Mouse (Mus musculus) monocyte, adult 2 months (primary cell): ENCODE results near the gene Naa20.
"Not testable (repeated sequence)": the region's sequence is repeated elsewhere in the genome, so short reads cannot be mapped to it uniquely, and the experiment has no call there.

ENCODE experiments used
- DNase-seq, 2 experiments: peaks; one replicate each; pipeline ENCODE4 v3.0.0; 2022; ENCODE audit warnings: low spot score in 2 of 2, low read depth in 1 of 2

The Naa20 gene

DNA sequence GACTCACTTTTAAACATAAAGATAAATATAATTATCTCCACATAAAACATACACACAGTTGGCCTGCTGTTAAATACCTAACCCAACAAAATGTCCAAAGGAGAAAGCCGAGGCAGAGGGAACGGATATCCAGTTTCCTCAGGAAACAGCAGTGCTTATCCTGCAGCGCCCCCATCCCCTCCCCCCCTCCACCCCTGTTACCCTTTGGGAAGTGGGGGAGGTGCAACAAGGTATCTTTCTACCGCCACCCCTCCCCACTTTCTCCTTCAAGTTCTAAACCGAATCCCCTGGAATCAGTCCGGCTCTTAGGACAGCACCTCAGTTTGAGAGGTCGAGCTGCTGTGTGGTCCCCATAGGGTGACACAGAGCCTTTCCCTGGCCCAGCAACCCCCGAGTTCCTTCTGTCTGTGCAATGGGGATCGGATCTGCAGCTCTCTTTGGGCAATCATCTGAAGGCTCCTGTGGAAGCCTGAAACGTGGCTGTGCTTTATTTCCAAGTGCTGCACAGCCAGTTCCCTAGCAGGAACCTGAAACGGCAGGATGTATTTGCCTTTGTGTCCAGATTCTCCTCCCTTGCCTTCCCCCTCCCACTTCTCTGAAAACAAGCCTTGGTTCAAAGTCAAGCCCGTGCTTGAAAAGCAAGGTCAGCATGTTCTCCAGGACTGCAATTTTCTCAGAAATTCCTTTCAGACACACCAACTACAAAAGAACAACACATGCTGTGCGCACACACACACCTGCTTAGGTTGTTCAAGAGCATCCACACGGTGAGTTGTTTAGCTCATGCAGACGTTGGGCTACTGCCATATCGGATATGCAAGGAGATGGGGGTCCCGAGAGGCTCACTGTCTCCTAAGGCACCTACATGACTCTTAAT, 17.6 kb upstream of the Naa20 start:
- no peak for DNase-seq

DNA sequence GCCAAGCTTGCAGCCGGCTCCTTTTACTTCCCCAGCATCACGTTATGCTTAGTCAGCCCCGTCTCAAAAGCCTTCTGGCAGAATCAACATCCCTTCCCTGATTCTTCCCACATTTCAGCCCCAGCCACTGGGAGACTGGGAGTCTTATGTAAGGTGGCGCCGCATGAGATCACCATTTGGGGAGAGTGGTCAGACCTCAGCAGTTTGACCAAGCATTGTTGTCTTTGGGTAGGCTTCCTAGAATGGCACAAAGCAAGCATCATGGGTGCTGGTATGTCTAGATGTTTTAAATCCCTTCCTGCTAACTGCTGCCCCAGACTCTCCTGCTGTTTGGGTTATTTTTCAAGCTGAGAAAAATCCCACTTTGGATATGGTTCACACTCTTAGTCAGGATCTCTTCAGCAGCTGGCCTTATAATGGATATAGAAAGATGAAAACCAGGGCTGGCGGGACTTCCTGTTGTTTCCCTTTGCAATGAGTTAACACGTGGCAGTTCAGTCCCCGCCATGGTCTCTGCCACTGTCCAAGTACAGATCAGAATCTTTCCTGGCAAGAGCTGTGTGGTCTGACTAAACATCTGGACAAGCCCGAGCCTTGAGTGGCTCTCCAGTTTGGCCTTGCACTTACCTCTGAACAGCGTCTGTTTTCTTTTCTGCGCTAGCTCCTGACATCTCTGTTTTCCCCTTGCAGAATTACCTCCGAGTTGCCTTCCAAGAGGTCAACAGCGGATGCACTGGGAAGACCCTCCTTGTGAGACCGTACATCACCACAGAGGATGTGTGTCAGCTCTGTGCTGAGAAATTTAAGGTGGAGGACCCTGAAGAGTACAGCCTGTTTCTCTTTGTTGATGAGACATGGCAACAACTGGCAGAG, 16.8 kb upstream of the Naa20 start:
- no peak for DNase-seq

DNA sequence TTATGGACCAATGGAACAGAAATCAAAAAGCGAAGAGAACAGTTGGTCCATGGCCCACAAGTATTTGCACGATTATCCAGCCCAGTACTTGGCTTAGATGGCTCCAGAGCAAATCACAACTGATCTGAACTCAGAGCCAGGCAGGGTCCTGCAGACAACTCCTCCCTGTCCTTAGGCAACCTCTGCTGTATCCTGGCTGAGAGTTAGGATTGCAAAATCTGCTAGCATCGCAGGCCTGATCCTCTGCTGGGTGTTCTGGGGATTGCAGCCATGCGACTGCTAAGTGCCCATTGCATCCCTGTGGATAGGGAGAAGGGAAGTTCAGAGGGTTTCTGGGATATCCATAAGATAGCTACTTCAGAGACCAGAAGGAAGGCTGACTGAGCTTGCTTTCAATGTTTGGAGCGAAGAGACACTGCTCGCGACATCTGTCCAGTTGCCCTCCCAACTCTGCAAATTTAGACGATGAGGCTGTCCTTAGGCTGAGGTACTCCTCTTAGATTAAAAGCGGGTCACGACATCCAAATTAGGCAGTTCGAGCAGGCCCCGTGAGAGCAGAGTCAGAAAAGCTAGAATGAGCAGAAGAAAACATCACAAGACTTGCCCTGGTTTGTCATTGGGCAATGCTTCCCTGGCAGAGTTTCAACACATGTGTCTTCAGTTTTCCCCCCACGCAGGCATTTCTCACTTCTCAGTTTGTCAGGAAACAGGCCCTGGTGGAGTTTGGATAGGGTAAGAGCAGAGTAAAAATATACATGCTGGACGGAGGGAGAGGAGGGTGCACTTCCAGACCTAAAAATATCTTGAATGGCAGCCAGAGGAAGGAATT, 13.7 kb upstream of the Naa20 start:
- peak; percentile 66 to 71 for DNase-seq

GRCm38 (mm10) chr2:145888766-145889480, 13.0 kb upstream of the Naa20 start:
- DNase-seq = no peak

DNA sequence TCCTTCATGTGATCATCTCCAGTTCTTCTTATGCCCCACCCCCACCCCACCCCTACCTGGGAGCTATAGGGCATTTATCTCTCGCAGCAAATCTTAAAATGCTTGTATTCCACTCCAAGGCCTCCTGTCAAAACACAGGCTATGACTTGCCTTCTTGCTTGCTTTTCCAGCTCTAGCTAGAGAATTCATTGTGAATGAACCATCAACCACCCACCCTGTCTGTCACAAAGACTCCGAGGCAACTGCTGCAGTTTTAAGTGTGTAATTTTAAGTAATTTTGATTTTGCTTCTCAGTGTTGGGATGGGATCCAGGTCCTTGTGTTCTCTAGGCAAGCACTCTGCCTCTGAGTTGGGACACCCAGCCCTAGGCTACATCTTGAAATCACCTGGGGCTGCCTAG, 11.3 kb upstream of the Naa20 start:
- no peak for DNase-seq

DNA sequence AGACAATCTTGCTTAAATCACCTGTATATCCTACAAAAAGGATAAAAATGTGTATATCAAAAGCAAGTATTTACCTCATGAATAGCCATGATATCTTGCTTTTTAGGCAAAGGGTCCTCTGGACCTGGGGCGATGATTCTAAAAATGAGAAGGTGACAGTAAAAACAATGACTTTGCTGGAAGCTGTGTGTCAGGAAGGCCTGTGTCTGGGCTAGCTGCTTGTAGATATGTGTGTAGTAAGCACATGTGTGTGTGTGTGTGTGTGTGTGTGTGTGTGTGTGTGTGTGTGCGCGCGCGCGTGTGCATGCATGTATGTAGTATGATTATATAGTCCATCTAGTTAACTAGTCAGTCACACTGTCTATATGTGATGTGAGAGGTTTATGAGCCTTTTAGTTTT, 8.1 kb upstream of the Naa20 start:
- DNase-seq = no peak

- DNase-seq = no peak
These were observed 3.8 kb upstream of the Naa20 start for GRCm38 (mm10) chr2:145898106-145898505.

GRCm38 (mm10) chr2:145900318-145900717, 1.6 kb upstream of the Naa20 start:
- DNase-seq = not testable (repeated sequence)

DNA sequence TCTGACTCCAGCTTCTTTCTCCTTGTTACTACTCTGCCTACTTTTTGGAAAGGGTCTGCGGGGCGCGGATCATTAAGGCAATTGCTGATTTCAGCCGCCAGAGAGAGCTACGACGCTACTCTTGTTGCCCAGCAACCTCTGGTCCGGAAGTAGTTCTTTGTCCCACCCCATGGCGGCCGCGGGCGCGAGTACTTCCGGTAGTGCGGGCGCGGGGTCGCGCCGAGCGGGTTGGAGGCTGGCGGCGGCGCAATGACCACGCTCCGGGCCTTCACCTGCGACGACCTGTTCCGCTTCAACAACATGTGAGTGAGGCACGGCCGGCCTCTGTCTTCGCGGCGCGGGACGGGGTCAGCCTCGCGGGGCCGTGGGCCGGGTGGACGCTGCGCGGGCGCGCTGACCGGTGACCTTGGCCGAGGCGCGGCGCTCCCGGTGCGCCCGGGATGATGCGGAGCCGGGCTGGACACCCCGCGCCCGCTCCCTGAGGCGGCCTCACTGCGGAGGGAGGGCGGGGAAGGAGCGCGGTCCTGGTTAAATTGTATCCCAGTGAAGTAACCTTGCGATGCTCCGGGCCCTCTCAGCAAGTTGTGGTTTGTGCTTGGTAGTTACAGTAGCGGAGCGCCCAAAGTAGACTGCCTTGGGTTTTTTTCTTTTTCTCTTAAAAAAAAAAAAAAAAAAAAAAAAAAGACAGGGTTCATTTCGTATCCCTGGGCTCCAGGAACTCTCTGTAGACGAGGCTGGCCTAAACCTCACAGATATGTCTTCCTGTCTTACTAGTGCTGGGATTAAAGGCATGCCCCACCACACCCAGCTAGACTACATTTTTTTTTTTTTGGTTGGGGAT, 1.4 kb downstream of the Naa20 start:
- peak; percentile 59 to 69 for DNase-seq

DNA sequence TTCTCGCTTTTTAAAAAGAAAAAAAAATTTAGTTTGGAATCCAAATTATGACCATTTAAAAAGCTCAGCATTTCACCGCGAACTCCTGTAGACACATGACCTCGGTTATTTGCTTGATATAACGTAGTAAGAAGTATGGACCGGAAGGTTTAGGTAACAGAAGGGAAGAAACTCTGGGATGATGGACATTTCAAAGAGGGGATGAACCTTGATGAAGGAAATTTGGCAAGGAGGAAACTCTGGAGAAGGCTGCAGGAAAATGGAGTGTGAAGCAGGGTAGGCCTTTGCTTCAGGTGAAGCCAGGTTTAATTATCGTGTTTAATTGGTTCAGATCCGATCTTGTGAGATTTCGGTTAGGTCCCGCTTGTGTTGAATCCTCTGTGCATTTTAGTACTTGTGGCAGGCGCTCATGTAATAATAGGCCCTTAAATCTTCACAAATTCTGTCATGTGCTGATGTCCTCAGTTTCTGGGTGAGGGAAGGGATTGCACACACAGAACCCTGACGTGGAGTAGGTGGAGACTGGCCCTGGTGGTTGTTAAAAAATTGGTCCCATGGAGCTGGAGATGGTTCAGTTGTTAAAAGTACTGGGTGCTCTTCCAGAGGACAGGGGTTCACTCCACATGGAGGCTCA, 2.2 kb downstream of the Naa20 start:
- DNase-seq = no peak

DNA sequence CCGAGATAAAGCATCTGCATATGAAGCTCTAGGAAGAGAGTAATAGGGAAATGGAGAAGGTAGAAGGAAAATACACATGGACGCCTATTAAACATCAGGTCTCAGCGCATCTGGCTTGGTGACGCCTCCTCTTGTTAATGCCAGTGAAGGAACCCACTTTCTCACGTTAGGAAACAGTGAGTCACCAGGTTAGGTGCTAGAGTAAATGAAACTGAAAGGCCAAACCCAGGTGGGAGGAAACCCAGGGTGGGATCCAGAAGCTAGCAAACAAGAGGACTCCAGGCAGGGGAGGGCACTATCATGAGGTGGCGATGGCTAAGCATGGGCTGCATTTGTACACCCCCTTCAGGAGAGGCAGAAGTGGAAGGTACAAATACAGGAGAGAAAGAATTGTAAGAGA, 3.3 kb downstream of the Naa20 start:
- no peak for DNase-seq

DNA sequence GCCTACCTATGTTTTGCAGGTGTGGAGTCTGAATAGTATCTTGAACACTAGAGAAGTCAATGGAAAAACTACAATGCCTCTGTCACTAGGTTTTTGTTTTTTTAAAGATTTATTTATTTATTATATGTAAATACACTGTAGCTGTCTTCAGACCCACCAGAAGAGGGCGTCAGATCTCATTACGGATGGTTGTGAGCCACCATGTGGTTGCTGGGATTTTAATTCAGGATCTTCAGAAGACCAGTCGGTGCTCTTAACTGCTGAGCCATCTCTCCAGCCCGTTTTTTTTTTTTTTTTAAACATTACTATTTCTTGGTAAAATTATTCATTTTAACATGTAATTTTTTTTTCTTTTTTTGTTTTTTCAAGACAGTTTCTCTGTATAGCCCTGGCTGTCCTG, 4.0 kb downstream of the Naa20 start:
- DNase-seq = not testable (repeated sequence)

DNA sequence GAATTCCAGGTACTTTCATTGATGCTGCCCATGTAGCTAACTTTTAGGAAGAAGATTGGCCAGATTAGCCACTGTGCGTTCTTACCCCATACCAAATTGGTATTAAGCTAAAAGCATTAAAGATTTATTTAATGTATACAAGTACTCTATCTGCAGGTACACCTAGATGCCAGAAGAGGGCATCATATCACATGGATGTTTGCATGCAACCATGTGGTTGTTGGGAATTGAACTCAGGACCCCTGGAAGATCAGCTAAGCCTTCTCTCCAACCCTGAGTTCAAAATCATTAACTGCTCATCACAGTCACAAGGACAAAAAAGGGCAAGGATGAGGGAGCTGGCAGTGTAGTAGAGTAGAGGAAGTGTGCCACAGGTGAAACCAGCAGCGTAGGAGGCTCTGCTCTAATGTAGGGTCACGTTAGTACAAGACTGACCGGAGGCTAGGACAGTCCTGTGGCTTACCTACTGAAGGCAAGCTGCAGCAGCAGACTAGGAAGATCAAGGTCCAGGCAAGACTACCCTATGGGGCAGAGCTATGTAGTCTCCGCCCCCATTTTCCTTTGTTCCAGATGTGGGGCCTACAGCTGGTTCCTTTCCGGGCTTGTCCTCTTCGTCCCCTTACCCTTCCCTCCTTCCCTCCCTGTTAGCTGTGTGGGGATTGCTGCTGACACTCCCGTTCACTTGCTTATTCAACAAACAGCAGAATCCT, 19.2 kb downstream of the Naa20 start:
- no peak for DNase-seq

- DNase-seq = peak; percentile 83 to 90
These were observed 32.7 kb downstream of the Naa20 start, which contains the start of the genes Cfap61 and Crnkl1 for GRCm38 (mm10) chr2:145934339-145935231. TSS of gene Cfap61 (plus strand) at chr2:145934784. TSS of gene Crnkl1 (minus strand) at chr2:145935014.

GRCm38 (mm10) chr2:145936975-145937374, 35.1 kb downstream of the Naa20 start:
- DNase-seq = no peak

DNA sequence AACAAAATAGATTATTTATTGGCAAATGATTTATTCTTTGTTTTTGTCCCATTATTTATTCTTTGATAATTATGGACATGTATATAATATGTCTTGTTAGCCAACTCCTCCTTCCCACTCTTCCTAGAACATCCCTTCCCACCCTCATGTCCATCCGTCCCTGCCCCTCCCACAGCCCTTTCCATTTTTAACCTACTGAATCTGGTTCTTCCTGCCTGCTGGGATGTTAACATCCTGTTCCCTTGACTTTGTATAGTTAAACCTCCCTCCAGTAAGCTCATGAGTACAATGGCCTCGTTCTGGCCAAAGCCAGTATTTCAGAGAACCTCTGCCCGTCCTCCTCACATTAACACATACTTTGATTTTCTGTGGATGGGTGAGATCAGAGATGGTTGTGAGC, 39.5 kb downstream of the Naa20 start:
- DNase-seq = no peak

DNA sequence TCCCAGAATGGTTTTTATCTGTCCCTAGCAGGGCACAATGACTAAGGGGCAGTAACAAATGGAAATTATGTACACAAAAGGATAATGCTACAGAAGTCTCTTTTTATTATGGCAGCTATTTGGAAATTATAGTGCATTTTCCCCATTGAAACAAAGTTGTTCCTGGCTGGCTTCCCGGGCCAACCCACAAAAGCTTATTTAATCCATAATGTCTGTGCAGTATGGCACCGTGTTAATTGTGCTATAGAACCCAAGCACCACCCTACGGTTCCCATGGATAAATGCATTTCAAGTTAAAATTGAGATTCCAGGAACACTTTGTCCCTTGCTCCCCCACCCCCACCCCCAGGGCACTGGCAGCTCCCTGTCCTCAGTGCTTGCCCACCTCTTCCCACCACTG, 42.4 kb downstream of the Naa20 start:
- no peak for DNase-seq
